Mouse (Mus musculus) adrenal gland, postnatal 36 days (tissue): ENCODE measurements around the gene Cmtm8. TPM values are rescaled to one million over a fixed set of nuclear protein-coding genes. Genes with fewer than 3 reads are reported as not detected.

ENCODE experiments used
- DNase-seq, 2 experiments: peaks; one replicate each; pipeline ENCODE4 v3.0.0; 2021; ENCODE audit warnings: mixed read lengths in 1 of 2
- total RNA-seq, 2 experiments: library from RNA; stranded (reverse); gene quantifications; 2 replicates each; pipeline ENCODE4 v1.2.3; 2021

The Cmtm8 gene
- total RNA-seq, 2 experiments from 2014 or later, result 5.7 to 6.9 TPM

DNA sequence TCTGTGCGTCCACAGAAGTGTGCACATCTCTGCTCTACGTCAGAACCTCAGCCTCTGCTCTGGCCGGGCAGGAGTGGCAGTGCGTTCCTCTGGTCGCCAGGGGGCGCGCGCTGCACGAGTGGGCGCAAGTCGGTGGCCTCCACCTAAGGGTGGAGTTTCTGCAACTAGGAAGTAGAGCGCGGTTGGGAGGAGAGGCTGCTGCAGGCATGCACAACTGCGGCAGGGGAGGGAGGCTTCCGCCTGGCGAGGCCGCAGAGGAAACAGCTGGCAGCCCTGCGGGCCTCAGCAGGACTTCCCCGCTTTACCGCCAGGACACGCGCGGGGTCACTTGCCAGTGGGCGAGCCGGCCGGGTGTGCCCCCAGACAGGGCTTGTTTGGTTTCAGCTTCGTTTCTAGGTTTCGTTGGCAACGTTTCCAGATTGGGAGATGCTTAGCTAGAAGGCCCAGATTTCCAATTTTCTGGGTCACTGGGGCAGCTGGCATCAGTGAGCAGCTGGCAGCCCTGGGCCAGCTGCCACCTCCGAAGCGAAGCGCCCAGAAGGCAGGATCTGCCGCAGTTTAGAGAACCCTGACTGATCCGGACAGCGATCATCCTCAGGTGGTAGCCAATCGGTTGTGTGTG, 91.0 kb downstream of the Cmtm8 start:
- DNase-seq, result peak; percentile 97

DNA sequence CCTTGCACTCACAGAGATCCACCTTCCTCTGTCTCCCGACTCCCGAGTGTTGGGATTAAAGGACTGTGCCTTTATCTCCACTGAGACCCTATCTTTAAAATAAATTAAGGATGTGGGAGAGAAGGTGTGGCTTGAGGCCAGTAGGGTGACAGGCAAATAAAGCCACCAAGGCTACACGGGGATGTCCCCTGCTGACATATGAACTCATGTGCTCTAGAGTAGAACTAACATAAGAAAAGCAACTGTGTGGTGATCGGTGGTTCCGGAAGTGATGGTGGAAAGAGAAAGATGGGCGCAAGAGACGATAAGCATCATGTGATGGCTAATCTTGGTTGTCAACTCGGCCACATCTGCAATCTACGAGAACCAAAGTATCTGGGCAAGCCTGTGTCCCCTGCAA, 91.6 kb downstream of the Cmtm8 start:
- DNase-seq, result no peak

DNA sequence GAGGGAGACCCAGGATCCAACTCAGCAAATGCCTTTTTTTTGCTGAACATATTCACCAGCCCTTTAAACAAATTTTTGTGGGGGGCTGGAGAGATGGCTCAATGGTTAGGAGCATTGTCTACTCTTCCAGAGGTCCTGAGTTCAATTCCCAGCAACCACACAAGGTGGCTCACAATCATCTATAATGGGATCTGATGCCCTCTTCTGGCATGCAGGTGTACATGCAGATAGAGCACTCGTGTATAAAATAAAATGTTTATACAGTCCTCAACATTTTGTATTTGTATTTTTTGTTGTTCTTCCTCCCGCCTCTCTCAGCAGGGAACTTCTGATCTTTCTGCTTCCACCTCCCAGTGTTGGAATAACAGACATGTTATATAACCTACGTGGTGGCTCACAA, 92.4 kb downstream of the Cmtm8 start:
- DNase-seq, result no peak

GRCm38 (mm10) chr9:114747466-114747865, 96.5 kb downstream of the Cmtm8 start:
- no peak for DNase-seq

DNA sequence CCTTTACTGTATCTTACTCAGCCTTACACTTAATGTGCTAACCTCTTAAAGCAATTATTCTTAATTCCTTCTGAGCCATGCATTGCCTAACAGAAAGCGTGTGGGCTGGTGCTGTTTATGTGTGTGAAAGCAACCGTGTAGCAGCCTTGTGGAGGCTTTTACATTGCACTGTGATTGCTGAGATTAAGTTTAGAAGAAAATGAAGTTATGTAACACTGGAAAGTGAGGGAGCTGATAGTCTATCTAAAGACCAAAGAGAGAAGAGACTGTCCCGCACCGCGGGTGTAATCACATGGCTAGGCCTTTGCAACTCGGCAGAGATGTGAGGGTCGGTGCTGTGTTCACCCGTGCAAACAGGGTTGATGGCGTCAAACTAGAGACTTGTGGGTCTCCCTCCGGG, 96.9 kb downstream of the Cmtm8 start:
- no peak for DNase-seq

- DNase-seq, result no peak
Observed at GRCm38 (mm10) chr9:114745654-114746053, 98.3 kb downstream of the Cmtm8 start.

- no peak for DNase-seq
Observed at GRCm38 (mm10) chr9:114745163-114745562, 98.8 kb downstream of the Cmtm8 start.

GRCm38 (mm10) chr9:114742731-114743130, 101.2 kb downstream of the Cmtm8 start:
- no peak for DNase-seq

- no peak for DNase-seq
Observed at GRCm38 (mm10) chr9:114740336-114740735, 103.6 kb downstream of the Cmtm8 start.

Other genes starting within 250 kb of the Cmtm8 start
- 10 to 100 TPM; 34.0 to 34.4 TPM for gene Cnot10, start 204.0 kb downstream of the Cmtm8 start, total RNA-seq
- 10 to 100 TPM; 39.2 to 47.6 TPM for gene Dync1li1, start 155.4 kb downstream of the Cmtm8 start, total RNA-seq
- gene Cmtm6, start 113.0 kb downstream of the Cmtm8 start, total RNA-seq, result 100 to 1,000 TPM in 1 of 2 experiments, 10 to 100 TPM in 1; 71.3 to 102 TPM
- gene Cmtm7, start 62.3 kb downstream of the Cmtm8 start, total RNA-seq, result 10 to 100 TPM; 29.2 to 39.2 TPM
- gene Gpd1l, start 89.8 kb upstream of the Cmtm8 start, total RNA-seq, result 10 to 100 TPM; 25.1 to 48.7 TPM
- 1 to 10 TPM; 4.9 to 5.2 TPM for gene Osbpl10, start 134.4 kb upstream of the Cmtm8 start, total RNA-seq
- 10 to 100 TPM; 43.6 to 64.4 TPM for gene Rps27rt, start 138.6 kb upstream of the Cmtm8 start, total RNA-seq